Mouse (Mus musculus) left cerebral cortex, postnatal 25 days (tissue): ENCODE data around the gene Pop4. TPM values are rescaled to one million over a fixed set of nuclear protein-coding genes. Genes with fewer than 3 reads are reported as not detected.
"Not testable (repeated sequence)": the region's sequence is repeated elsewhere in the genome, so short reads cannot be mapped to it uniquely, and the experiment has no call there.

ENCODE experiments used
- DNase-seq, 2 experiments: peaks; one replicate each; pipeline ENCODE4 v3.0.0; 2022; ENCODE audit warnings: low spot score in 2 of 2, mixed read lengths in 1 of 2
- intact Hi-C: fragments of 180-260 bp; cut with DNase I; formaldehyde crosslinking; loops from one replicate; pipeline ENCODE4 v1.15.1; 2025
- total RNA-seq, 2 experiments: library from RNA; stranded (reverse); gene quantifications; 2 replicates each; pipeline ENCODE4 v1.2.3; 2021

Pop4 gene
- total RNA-seq = 10 to 100 TPM; 22.7 to 24.0 TPM

- intact Hi-C loops = loop anchor here (2.0 kb wide), 1 partner anchor 88 kb away; the partner anchor contains the start of gene 1600014C10Rik
- peak; percentile 93 to 95 for DNase-seq
These were observed at the start of gene Pop4 for GRCm38 (mm10) chr7:38270703-38271510. Gene Pop4, minus strand, starts transcription at chr7:38271423.

DNA sequence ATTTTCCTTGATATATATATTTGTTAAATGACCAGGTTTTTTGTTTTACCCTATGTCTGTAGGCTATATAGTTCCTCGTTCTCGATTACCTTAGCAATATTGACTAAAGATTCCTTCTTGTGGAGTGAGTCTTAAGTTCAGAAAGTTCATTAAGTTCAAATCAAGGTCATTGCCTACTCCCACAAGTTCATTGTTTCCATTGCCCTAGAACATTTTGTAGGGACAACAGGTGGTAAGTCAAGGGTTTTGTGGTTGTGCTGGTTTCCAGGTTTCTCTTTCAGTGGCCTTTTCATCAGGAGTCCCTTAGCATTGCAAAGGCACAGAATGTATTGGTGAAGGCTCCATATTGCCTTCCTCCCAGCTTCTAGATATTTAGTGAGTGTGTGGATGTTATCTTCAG, 49.4 kb upstream of the Pop4 start:
- no peak for DNase-seq
- intact Hi-C loops = no loop called here

DNA sequence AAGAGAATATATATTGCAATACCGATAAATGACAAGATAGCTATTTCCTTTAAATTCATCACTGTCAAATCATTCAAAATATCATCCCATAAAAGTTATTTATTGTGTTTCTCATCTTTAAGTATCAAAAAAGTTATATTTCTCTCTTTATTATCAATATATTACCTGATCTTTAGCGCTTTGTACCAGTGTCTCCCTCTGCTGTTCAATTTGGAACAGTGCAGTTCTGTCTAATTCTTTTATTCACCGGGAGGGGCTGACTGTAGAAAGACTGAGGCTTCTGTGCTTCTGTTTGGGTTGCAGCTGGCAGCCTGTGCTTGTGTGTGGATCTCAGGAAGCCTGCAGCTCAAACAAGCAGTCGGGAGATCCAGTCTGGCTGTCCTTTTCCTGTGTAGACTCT, 11.0 kb upstream of the Pop4 start:
- intact Hi-C loops, DNase-seq: not testable (repeated sequence)

DNA sequence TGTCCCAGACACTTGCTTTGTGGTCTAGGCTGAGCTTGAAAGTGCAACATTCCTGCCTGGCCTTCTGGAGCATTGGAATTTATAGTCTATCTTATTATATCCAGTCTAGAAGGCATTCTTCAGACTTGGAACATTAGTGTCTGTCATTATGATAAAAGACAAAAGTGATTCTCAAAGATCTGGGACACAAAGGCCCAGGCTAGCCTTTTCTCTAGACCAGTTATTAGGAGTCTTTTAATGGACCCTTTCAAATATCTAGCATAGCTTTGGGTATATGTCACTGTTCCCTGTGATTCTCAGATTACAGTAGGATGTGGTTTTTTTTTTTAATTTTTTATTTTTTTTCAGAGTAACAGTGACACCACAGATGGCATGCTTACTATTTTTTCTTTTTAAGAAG, 1.3 kb upstream of the Pop4 start:
- intact Hi-C loops = no loop called here
- no peak for DNase-seq

DNA sequence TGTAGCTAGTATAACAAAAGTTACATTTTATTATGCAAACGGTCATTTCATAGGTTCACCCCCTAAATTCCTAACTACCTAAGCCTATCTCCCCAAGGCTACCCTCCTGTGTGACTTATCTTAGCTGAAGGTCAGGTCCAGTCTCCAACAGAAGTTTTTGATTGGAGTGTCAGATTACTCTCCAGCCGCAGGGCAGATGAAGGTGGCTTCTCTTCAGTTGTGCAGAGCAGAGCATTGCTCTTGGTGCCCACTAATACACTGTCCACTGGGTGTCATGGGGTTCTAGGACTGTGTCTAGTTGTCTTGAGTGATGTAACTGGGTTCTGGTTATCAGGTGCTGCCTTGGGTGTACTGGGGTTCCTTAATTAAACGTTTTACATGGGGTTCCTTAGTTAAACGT, 636 bp upstream of the Pop4 start:
- intact Hi-C loops = loop anchor here (2.0 kb wide), 1 partner anchor 89 kb away; the partner anchor contains the start of gene 1600014C10Rik
- DNase-seq = no peak

- no peak for DNase-seq
- intact Hi-C loops = loop anchor here (2.0 kb wide), 1 partner anchor 89 kb away; the partner anchor contains the start of gene 1600014C10Rik
These were observed 238 bp upstream of the Pop4 start for GRCm38 (mm10) chr7:38271511-38271811.

DNA sequence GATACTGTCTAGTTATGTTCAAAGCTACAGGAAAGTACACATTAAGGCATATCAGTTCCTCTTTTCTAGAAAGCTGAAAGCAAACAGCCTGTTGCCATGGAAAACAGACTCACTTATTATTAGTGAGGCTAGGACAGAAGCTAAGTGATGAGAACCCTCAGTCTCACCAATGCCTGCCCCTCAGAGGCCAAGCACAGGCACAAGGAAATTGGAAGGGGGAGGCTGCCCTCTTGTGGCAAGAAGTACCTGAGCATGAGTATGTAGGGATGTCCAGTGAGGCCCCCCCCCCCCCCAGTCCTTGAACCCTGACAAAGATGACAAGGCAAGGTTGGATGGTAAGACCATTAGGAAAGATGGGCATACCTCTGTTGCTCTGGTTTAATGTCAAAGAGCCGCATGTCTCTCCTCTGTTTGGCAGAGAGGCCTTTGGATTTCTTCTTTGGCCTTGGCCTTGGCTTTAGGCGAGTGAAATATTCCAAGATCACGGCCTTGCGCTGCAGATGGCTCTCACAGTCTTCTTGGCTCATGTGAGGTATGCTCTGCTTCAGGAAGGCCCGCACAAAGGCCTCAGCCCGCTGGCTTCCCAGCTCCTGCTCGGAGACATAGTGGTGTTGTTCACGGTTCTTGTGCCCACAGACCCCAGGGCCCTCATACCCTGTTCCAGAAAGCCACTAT, 4.1 kb downstream of the Pop4 start:
- DNase-seq = peak in 1 of 2 experiments; percentile 24
- intact Hi-C loops = loop anchor here (1.0 kb wide), 1 partner anchor 66 kb away; no protein-coding TSS in a partner anchor

GRCm38 (mm10) chr7:38262406-38262805, 8.8 kb downstream of the Pop4 start:
- intact Hi-C loops = no loop called here
- DNase-seq = peak in 1 of 2 experiments; percentile 28

GRCm38 (mm10) chr7:38259631-38260030, 11.6 kb downstream of the Pop4 start:
- no peak for DNase-seq
- intact Hi-C loops = no loop called here

- DNase-seq = no peak
- intact Hi-C loops = no loop called here
These were observed 17.8 kb downstream of the Pop4 start for GRCm38 (mm10) chr7:38253441-38253840.

DNA sequence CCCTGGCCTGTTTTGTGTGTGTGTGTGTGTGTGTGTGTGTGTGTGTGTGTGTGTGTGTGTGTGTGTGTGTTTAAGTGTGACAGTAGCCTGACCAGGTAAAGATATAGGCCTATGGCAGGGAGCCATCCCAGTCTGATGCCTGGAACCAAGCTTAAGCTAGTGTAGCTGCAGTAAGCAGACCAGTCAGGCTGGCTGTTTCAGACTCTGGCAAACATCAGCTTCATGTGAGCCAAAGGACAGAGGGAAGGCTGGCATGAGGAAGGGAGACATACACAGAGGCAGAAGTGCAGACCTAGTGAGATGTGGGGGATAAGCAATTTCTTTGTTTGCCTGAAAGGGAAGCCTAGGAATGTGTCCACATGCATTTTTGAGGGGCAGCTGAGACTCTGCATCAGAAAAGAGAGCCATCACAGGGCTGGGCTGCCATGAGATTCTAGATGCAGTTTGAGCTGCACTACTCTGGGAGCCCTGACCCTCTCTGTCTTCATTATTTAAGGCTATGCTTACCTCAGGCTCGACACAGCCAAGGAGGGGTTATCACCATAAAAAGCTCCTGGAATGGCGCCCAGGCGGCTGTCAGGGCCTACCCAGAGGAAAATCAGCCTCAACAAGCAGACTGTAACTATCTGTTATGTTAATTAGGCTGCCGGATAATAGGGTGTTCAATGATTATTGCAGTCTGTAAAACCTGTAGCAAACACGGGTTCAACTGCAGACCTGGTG, 19.6 kb downstream of the Pop4 start:
- intact Hi-C loops = no loop called here
- no peak for DNase-seq

GRCm38 (mm10) chr7:38242417-38242816, 28.8 kb downstream of the Pop4 start:
- intact Hi-C loops = no loop called here
- DNase-seq = no peak

- no peak for DNase-seq
- intact Hi-C loops = no loop called here
These were observed 34.1 kb downstream of the Pop4 start for GRCm38 (mm10) chr7:38237140-38237539.

- intact Hi-C loops = no loop called here
These were observed 34.7 kb downstream of the Pop4 start for GRCm38 (mm10) chr7:38236400-38237105.

DNA sequence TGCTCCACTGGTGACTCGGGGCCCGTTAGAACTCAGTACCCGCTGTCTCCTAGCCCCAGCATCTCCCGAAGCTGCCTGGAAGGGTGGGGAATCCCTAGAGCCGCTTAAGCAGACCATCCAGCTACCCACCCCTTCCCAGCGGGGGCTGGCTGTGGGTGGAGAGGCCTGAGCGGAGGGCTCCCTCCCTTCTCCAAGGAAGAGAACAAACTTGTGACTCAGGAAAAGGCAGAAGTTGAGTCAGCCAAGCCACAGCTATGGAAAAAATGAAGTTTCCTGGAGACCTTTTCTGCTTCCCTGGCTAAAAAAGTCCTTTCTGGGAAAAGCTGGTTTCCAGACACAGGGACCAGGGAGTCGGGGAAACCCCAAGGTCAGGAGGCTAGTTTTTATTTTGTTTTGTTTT, 40.9 kb downstream of the Pop4 start:
- intact Hi-C loops = no loop called here

More at GRCm38 (mm10) chr7:38236400-38237105, 34.7 kb downstream of the Pop4 start:
- DNase-seq = no peak

DNA sequence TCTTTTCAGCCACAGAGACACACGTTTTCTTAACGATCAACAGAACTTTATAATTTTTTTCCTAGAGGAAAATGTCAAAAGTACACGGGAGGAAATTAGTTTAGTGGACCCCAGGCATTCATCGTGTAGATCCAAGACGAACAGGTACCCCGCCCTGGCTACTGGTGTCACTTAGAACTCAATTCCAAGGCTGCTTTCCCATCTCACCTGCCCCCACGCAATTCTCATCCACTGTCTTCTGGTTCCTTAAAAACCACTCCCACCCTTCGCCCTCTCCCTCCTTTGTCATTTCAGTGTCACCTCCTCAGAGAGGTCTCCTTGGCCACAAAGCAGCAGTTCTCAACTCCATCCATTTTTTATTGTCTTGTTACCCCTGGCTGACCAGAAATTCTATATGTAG, 42.9 kb downstream of the Pop4 start:
- DNase-seq = no peak
- intact Hi-C loops = no loop called here

More for the DNA sequence above, 40.9 kb downstream of the Pop4 start:
- peak in 1 of 2 experiments; percentile 30 for DNase-seq

GRCm38 (mm10) chr7:38227900-38228298, 43.3 kb downstream of the Pop4 start, which contains the start of gene Plekhf1:
Gene Plekhf1, minus strand, starts transcription at chr7:38228016.
- DNase-seq = peak; percentile 74 to 83
- intact Hi-C loops = no loop called here

DNA sequence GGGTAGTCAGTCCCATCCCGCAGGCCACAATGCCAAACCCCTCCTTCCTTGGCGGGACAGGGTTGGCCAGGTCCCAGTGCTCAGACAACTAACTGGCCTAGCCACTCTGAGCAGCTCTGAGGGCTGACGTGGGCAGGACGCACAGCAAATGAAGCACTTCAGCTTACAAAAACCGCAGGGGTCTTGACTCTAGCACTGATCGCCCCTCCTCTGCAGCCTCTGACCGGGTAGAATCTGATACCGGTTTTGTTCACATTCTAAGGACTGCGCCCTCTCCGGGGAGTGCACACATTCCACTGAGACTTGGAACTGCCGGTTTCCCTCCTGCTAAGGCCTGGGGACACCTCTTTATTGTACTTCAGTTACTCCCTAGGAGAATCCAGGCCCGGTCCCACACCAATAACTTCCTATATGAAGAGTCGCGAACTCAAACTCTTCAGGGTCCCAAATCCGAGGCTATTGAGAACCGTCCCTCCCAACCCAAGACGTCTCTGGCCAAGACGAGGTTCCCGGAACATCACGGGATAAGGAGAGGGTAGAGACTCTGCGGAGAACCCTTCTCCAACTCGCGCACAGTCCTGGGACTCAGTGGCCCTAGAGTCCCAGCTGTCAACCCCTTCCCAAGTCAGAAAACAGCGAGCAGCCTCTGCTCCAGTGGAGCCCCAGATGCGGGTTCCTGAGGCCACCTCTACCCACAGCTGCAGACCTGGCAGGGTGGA, 43.9 kb downstream of the Pop4 start:
- intact Hi-C loops = no loop called here
- DNase-seq = peak; percentile 9 to 40

DNA sequence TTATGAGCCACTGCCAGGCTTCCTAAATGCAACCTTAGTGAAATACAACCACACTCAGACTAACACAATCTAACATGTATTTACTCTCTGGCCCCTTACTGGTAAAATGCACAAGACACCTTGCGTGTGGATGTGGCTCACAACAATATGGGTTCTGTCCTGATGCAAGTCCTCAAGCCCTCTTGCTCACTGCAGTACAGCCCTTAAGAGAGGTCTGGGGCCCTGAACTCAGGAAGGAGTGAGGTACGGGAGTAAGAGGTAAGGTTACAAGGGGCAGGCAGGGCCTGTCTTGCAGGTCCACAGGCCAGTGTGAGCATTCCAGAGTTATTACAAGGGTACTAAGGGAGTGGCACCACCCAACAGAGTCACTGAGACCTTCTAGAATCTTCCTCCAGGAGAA, 45.0 kb downstream of the Pop4 start:
- no peak for DNase-seq
- intact Hi-C loops = no loop called here
